Mouse (Mus musculus) liver, postnatal 0 days (tissue): ENCODE results near the gene Zfp120. TPM values are rescaled to one million over a fixed set of nuclear protein-coding genes. Genes with fewer than 3 reads are reported as not detected.
"Not testable (repeated sequence)": the region's sequence is repeated elsewhere in the genome, so short reads cannot be mapped to it uniquely, and the experiment has no call there.

Experiments used
- ATAC-seq: fragments of 200-750 bp; cut with Nextera tagmentation; 2 replicates; pipeline ENCODE4 v1.8.0; 2017; ENCODE audit warnings: mild to moderate bottlenecking, moderate library complexity
- DNase-seq: peaks from one replicate; pipeline ENCODE4 v3.0.0-alpha.2; 2016
- H3K27ac ChIP-seq: fragments of 300-500 bp; sonication (generic); 2 replicates; pipeline ENCODE4 v1.5.1; 2014; ENCODE audit warnings: antibody characterized with exemption, moderate library complexity, mild to moderate bottlenecking, low read depth
- H3K27me3 ChIP-seq: fragments of 300-500 bp; sonication (generic); 2 replicates; pipeline ENCODE4 v1.6.1; 2014; ENCODE audit warnings: low read length, control low read depth, mixed read lengths; ENCODE audit not compliant: insufficient read depth
- H3K36me3 ChIP-seq: fragments of 300-500 bp; sonication (generic); replicated peaks from 2 replicates; pipeline ENCODE4 v1.6.1; 2014; ENCODE audit warnings: mild to moderate bottlenecking, control low read depth, low read length, moderate library complexity, mixed read lengths; ENCODE audit not compliant: insufficient read depth
- H3K4me1 ChIP-seq: fragments of 300-500 bp; sonication (generic); 2 replicates; pipeline ENCODE4 v1.6.1; 2014; ENCODE audit warnings: antibody characterized with exemption, mild to moderate bottlenecking, control low read depth; ENCODE audit not compliant: insufficient read depth
- H3K4me2 ChIP-seq: fragments of 300-500 bp; sonication (generic); 2 replicates; pipeline ENCODE4 v1.6.1; 2014; ENCODE audit warnings: low read depth, mild to moderate bottlenecking, low read length, moderate library complexity, mixed read lengths
- H3K4me3 ChIP-seq: fragments of 300-500 bp; sonication (generic); 2 replicates; pipeline ENCODE4 v1.5.1; 2014; ENCODE audit warnings: low read depth, low read length
- H3K9ac ChIP-seq: fragments of 300-500 bp; sonication (generic); replicated peaks from 2 replicates; pipeline ENCODE4 v1.6.1; 2014; ENCODE audit warnings: mild to moderate bottlenecking, moderate library complexity
- H3K9me3 ChIP-seq: fragments of 300-500 bp; sonication (generic); 2 replicates; pipeline ENCODE4 v1.6.1; 2016; ENCODE audit warnings: mild to moderate bottlenecking, control low read depth, low read length, mixed read lengths
- CTCF ChIP-seq: sonication (generic); IDR thresholded peaks from 2 replicates; pipeline ENCODE4 v1.5.1; 2016; ENCODE audit warnings: antibody characterized with exemption, low read depth
- WGBS: fragments of 180-500 bp; shearing (Covaris S2); extraction: QIAGEN DNeasy Blood & Tissue Kit; methylation state at CpG from one replicate; pipeline ENCODE4 v1.1.7; 2014; ENCODE audit not compliant: insufficient replicate concordance; 5-methylcytosine and 5-hydroxymethylcytosine counted together
- polyA plus RNA-seq: library from polyadenylated mRNA; unstranded; fragments of >200 nt; fragmentation: Nextera tagmentation; extraction: Ambion mirVana; gene quantifications from 2 replicates; pipeline ENCODE4 v1.2.1, GENCODE M21; 2015

Gene Zfp120
- polyA plus RNA-seq, 1 experiment from 2014 or later, result 3.7 TPM

DNA sequence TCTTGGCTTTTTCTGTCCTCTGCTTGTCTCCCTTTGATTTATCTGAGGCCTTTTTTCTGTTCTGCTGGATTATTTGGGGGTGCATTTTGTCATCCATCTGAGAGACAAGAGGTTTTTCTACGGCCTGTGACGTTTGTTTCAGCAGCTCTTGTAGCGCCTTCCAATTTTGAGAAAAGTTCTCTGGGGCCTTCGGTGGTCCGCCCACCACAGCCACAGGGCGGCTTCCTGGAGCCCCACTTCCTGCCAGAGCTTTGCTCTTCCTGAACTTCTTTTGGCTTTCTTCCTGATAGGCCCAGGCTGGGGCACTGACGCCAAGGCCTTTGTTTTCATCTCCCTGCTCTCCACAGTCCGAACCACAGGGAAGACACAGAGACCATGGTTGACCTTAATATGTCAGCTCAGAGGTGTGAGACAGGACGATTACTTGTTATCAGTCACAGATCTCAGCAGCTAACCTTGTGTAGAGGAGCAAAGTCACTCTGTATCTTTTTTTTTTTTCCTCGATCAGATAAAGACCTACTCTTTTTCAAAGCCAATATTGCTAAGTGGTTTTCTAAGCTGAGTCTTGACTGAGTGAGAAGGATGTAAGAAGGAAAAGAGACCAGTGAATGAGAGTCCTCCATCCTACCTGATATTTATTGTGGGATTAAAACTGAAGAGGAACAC is 25.1 kb downstream of the Zfp120 start:
- H3K27ac ChIP-seq, result no peak overlapping the region
- peaks cover 8% of the 10 kb centered on the region for H3K36me3 ChIP-seq
- ATAC-seq (no peak), DNase-seq (no peak)
- no peaks in the 10 kb centered on the region for H3K27me3 ChIP-seq
- 71% methylated on average over 10 of the region's 10 CpGs for WGBS
- no peak overlapping the region for H3K9ac ChIP-seq
- H3K4me2 ChIP-seq, result no peak overlapping the region
- H3K4me1 ChIP-seq, result no peaks in the 10 kb centered on the region
- TF ChIP-seq CTCF, result no peak
- H3K4me3 ChIP-seq, result no peak overlapping the region
- H3K9me3 ChIP-seq, result peaks cover 13% of the 10 kb centered on the region

DNA sequence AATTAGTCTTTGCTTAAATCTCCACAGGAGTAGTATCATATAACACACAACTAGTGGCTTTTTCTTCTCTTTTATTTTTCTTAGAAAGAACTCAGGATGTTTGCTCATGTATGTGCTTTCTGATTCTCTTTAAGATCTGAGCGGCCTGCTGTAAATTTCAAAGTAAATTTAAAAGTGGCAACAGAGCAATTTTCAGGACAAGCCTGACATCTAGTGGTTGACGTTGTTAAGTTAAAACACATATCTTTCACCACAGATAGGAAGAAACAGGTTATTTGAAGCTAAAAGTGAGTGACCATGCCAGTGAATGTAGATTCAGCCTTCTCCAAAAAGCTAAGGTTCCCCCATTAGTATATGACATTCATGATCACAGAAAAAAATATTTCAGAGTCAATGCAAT is 36.9 kb downstream of the Zfp120 start:
- not testable (repeated sequence) for ATAC-seq, DNase-seq, H3K9me3 ChIP-seq

More for the DNA sequence above, 36.9 kb downstream of the Zfp120 start:
- not testable (repeated sequence) for H3K4me3 ChIP-seq, H3K4me2 ChIP-seq, H3K9ac ChIP-seq, H3K27ac ChIP-seq, H3K36me3 ChIP-seq, H3K27me3 ChIP-seq, H3K4me1 ChIP-seq
- TF ChIP-seq CTCF, result peak; percentile 36
- 21% methylated on average over 2 of the region's 2 CpGs for WGBS

Other genes with a start within 250 kb of the Zfp120 start
- not detected in 2 replicates for gene Gm10770, start 43.0 kb upstream of the Zfp120 start, polyA plus RNA-seq
- not detected in 2 replicates for gene Gm14139, start 45.0 kb upstream of the Zfp120 start, polyA plus RNA-seq
- gene Zfp937, start 81.4 kb upstream of the Zfp120 start, polyA plus RNA-seq, result 0.72 and 1.0 TPM in 2 replicates
- 0.65 and 0.68 TPM in 2 replicates for gene Gm21994, start 118.9 kb upstream of the Zfp120 start, polyA plus RNA-seq
- not detected in 2 replicates for gene Gm14124, start 120.8 kb upstream of the Zfp120 start, polyA plus RNA-seq
- 0.62 TPM in 1 of 2 replicates, not detected in the other for gene Gm10130, start 187.0 kb upstream of the Zfp120 start, polyA plus RNA-seq
- 0.79 and 1.2 TPM in 2 replicates for gene 3300002I08Rik, start 226.1 kb upstream of the Zfp120 start, polyA plus RNA-seq